Mouse (Mus musculus) cortical plate, adult 2 months (tissue): ENCODE data around the gene Ankdd1b. TPM values are rescaled to one million over a fixed set of nuclear protein-coding genes. Genes with fewer than 3 reads are reported as not detected.

Experiments
- H3K27ac ChIP-seq: fragments of 200-500 bp; 2 replicates; pipeline ENCODE4 v1.5.1; 2012; ENCODE audit warnings: low read length, control low read depth, inconsistent platforms; ENCODE audit not compliant: insufficient read depth
- H3K4me1 ChIP-seq: fragments of 200-500 bp; 2 replicates; pipeline ENCODE4 v1.6.1; 2011; ENCODE audit warnings: low read length; ENCODE audit not compliant: control insufficient read depth, insufficient read depth
- H3K4me3 ChIP-seq: fragments of 200-500 bp; 2 replicates; pipeline ENCODE4 v1.5.1; 2011; ENCODE audit warnings: mild to moderate bottlenecking, low read length, control low read depth; ENCODE audit not compliant: insufficient read depth
- CTCF ChIP-seq: fragments of 200-500 bp; IDR thresholded peaks from 2 replicates; pipeline ENCODE4 v1.5.1; 2011; ENCODE audit warnings: mild to moderate bottlenecking, control low read depth, low read length; ENCODE audit not compliant: insufficient read depth; ENCODE audit errors: extremely low read depth
- POLR2A ChIP-seq: fragments of 200-500 bp; IDR thresholded peaks from 2 replicates; pipeline ENCODE4 v1.6.1; 2011; ENCODE audit warnings: mild to moderate bottlenecking, low read length, control low read depth; ENCODE audit not compliant: insufficient read depth; ENCODE audit errors: extremely low read depth
- polyA plus RNA-seq: library from polyadenylated mRNA; depleted of rRNA; stranded (reverse); fragments of >200 nt; gene quantifications from 2 replicates; pipeline ENCODE4 v1.2.3, GENCODE M21; 2012

The Ankdd1b gene
- polyA plus RNA-seq, 1 experiment = 0.04 TPM

DNA sequence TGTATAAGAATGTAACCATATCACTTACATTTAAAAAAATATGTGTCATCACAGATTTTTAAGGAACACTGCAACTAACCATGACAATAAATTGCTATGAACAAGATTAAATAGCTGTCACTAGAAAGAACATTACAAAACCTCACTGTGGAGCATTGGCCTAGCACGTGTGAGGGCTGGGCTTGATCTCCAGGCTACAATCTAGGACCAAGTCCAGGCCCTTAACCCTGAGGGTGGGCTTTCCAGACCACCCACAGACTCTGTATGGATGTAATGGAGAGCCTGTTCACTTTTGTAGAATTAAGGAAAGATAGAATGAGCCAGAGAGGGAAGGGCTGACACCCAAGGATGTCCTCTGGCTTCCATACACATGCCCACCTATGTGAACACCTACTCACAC is 8.4 kb downstream of the Ankdd1b start:
- Histone ChIP-seq H3K27ac (no peak overlapping the region), H3K4me3 (no peak overlapping the region), H3K4me1 (no peaks in the 10 kb centered on the region)
- TF ChIP-seq POLR2A = no peak
- no peak for TF ChIP-seq CTCF

DNA sequence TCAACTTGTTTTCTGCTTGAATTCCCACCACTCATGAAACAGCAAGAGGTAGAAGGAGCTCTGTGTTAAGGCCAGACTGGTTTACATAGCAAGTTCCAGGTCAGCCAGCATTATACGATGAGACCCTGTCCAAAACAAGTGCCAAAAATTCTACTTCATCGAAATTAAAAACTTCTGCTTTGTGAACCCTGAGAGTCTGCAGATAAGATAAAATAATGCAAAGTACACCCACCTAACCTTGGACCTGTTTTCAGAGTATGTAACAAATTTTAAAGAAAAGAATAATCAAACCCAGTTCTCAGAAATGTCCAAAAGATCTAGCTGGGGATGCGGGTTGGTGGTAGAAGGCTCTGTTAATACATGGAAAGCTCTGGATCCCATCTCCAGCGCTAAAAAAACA is 12.4 kb downstream of the Ankdd1b start:
- no peak for TF ChIP-seq POLR2A
- TF ChIP-seq CTCF = no peak
- Histone ChIP-seq H3K27ac (no peak overlapping the region), H3K4me1 (no peaks in the 10 kb centered on the region; the same call in 1 of the 2 replicates), H3K4me3 (no peak overlapping the region)

DNA sequence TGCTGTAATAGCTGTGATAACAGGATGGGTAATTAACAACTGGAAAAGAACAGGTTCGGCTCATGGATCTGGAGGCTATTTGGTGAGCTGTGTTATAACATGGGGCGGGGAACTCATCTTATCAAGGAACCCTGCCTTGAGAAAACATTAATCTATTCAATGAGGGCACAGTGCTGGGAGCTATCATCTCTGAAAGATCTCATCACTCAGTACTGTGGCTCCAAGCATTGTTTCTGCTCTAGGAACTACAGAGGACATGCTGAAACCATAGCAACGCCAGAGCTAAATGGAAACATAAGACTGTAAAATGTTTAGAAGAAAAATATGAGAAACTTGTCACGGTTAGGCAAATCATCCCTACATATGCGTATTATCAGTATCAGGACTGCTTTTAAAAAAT is 13.0 kb downstream of the Ankdd1b start:
- TF ChIP-seq POLR2A = no peak
- no peak for TF ChIP-seq CTCF
- Histone ChIP-seq H3K4me1 (no peaks in the 10 kb centered on the region; the same call in 1 of the 2 replicates), H3K4me3 (no peak overlapping the region), H3K27ac (no peak overlapping the region)

DNA sequence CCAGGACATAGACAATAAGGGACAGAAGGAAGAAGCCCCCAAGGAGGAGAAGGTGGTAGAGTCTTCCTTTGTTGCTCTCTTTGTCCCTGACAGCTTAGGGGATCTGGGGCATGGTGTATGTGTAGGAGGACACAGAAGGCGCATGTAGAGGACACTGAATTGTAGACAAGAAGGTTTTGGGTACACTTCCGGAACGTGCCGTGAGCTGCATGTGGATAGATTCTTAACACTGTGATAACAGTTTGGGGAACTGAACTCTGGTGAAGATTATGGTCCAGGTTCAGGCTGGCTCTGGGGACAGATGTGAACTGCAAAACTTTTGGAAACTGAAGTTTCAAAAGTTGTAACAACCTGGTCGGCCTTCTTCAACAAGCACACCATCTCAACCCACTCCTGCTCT is 13.4 kb downstream of the Ankdd1b start:
- Histone ChIP-seq H3K4me3 (no peak overlapping the region), H3K4me1 (no peaks in the 10 kb centered on the region; the same call in 1 of the 2 replicates), H3K27ac (no peak overlapping the region)
- TF ChIP-seq POLR2A = no peak
- TF ChIP-seq CTCF = no peak

DNA sequence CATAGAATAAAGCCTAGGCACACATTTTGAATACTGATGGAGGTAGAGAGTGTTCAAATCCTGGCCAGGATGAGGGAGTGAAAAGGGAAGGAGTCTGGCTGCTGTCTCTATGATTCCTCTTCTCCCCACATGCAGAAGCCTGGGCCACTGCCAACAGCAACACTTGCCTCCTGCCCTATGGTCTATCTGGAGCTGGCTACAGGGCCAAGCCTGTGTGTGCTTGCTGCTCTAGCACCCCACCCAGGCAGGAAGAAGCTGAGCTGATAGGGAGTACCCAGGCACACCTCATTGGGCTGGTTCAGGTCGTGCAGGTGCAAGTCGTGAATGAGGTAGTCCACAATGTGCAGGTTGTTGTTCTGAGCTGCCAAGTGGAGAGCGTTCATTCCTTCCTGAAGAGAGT is 16.7 kb downstream of the Ankdd1b start:
- H3K27ac ChIP-seq = no peak overlapping the region
- no peak for TF ChIP-seq CTCF
- TF ChIP-seq POLR2A = no peak
- no peak overlapping the region for H3K4me3 ChIP-seq
- no peaks in the 10 kb centered on the region; the same call in none of the 2 replicates for H3K4me1 ChIP-seq

DNA sequence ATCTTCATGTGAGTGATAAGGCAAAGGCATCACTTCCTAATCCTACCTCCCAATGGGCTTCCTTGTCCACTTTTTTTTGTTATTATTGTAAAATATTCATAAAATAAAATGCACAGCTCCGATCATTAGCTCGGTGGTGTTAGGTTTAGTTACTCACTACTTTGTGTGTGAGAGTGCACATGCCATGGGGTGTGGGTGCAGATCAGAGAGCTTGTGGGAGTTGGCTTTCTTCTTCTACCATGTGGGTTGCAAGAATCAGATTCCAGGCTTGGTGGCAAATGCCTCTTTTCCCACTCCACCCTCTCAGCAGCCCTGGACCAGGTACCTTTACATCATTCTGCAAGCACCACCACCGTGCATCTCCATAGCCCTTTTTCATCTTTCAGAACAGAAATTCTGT is 18.4 kb downstream of the Ankdd1b start:
- Histone ChIP-seq H3K4me3 (no peak overlapping the region), H3K27ac (no peak overlapping the region), H3K4me1 (no peaks in the 10 kb centered on the region; the same call in none of the 2 replicates)
- no peak for TF ChIP-seq POLR2A
- TF ChIP-seq CTCF = no peak

DNA sequence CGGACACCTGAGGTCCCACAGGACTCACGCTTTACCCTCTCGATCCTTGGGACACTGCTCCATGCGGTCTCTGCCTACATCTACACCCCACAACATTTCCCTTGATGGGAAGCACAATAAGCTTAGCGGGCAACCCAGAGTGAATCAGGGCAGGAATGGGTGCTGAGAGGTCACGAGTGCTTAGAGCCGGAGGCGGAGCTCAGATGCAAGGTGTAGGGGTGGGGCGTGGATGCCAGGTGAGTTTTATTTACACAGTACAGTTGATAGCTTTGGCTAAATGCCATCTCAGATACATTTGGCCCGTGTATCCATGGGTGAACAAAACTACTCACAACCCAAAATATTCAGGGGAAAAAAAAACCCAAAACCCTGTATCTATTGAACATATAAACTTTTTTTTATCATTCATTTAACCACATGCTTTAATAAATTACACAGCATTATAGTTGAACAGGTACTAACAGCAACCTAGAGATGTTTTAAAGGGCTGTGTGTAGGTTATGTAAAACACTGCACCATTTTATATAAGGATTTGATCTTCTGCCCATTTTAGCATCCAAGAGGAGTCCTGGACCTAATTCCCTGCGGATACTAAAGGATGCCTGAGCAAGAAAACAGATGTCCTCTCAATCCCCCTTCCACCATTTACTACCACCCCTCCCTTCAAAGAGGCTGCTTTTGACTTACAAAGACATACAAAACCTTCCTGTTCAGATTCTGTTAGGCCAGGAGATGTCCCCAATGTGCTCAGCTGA is 19.4 kb downstream of the Ankdd1b start:
- no peaks in the 10 kb centered on the region; the same call in none of the 2 replicates for H3K4me1 ChIP-seq
- no peak for TF ChIP-seq POLR2A
- TF ChIP-seq CTCF = no peak

DNA sequence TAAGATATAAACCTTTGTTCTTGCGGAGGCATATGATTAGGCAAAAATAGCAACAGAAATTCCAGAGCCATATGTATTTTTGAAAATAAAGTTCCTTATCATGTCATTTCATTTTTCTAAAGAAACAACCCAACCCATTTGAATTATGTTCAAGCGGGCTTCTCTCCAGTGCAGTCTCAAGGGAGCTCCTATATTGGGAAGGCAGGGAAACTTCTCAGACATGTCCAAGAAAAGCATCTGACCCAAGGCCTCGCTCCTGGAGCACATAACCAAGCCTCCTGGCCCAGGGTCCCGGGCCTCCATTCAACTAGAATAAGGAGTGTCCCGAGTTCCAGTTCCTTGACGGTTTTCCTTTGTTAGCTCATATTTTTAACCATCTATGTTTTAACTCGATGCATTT is 20.1 kb downstream of the Ankdd1b start:
- H3K27ac ChIP-seq = no peak overlapping the region

More for the DNA sequence above, 19.4 kb downstream of the Ankdd1b start:
- H3K4me3 ChIP-seq = no peak overlapping the region
- H3K27ac ChIP-seq = no peak overlapping the region

DNA sequence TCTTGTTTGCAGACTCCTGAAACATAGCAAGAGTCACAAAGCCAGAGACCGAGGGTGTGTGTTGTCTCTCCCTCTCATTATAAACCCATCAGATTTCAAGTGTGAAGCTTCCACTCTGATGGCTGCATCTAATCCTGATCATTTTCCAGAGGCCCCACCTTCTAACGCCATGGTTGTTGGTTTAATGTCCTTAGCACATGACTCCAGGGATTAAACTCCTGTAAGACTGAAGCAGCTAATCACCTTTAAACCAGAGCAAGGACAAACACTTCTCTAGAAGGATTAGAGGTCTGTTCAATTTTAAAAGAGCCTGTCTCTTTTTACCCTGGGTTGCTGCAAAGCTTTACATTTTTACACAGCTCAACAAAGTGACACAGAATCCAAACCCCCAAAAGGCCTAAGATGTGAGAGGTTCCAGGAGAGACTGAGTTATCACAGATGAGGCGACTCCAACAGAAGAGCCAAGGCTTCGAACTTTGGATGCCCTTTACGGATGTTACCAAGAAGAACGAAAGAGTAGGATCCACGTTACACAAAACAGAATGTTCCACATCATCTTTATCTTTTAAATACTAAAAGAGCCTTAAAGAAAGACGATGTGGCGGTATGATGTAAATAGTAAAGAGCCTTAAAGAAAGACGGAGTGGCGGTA is 20.7 kb downstream of the Ankdd1b start:
- TF ChIP-seq POLR2A (no peak), CTCF (no peak)
- Histone ChIP-seq H3K27ac (no peak overlapping the region), H3K4me1 (no peaks in the 10 kb centered on the region; the same call in none of the 2 replicates), H3K4me3 (no peak overlapping the region)

More for the DNA sequence above, 20.1 kb downstream of the Ankdd1b start:
- TF ChIP-seq POLR2A (no peak), CTCF (no peak)
- Histone ChIP-seq H3K4me1 (no peaks in the 10 kb centered on the region; the same call in none of the 2 replicates), H3K4me3 (no peak overlapping the region)

DNA sequence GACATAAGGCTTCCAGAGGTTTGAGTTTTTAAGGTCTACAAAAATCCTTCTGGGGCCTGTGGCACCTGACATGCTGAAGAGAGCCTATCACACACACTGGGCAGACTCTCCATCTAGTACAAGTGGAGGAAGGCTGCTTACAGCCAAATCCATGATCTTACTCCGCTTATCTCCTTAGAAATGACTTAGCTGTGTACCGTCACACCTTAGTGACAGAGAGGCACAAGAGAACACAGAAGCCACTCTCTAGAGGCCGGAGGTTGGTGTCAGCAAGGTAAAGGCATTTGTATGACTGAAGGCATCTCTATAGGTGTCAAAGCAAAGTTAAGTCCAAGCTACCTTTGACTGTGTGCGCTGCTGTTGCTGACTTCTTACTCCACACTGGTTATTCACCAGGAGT is 30.6 kb downstream of the Ankdd1b start:
- no peak overlapping the region for H3K4me3 ChIP-seq
- TF ChIP-seq CTCF (no peak), POLR2A (no peak)

More for the DNA sequence above, 30.6 kb downstream of the Ankdd1b start:
- Histone ChIP-seq H3K4me1 (no peaks in the 10 kb centered on the region), H3K27ac (no peak overlapping the region)
